Mouse (Mus musculus) MEL-GATA-1-ER (cell line): ENCODE measurements at regions not wholly inside any gene's neighbourhood (a gene's known extent, or its start where the extent isn't known, plus 50 kb on each side); places are given as distances from the start of the nearest gene placed in this dataset.
"Not testable (repeated sequence)": the region's sequence is repeated elsewhere in the genome, so short reads cannot be mapped to it uniquely, and the experiment has no call there.

Experiments used
- DNase-seq: peaks from one replicate; pipeline ENCODE4 v3.0.0-alpha.2; 2012; ENCODE audit warnings: low read depth; ENCODE audit errors: extremely low read depth

GRCm38 (mm10) chr15:8831720-8832620 is 121.4 kb upstream of the Slc1a3 start:
- DNase-seq = no peak

DNA sequence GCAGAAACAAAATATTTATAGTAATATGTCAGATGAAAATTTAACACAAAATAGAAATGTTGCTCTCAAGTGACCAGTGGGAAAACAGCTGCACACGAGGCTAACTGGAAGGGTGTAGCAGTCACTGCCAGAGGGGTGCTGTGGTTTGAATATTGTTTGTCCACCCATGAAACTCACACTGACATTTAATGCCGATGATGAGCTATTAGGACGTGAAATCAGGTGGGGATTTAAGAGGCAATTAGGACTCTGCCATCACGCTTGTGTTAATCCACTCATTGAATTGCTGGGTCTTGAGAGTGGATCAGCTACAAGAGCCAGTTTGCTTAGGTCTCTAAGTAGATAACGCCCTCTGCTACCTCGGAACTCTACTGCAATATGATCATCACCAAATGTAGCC is 114.3 kb upstream of the Slc1a3 start:
- no peak for DNase-seq

- DNase-seq = not testable (repeated sequence)
Measured at GRCm38 (mm10) chr15:8822795-8823194, 112.2 kb upstream of the Slc1a3 start.

DNA sequence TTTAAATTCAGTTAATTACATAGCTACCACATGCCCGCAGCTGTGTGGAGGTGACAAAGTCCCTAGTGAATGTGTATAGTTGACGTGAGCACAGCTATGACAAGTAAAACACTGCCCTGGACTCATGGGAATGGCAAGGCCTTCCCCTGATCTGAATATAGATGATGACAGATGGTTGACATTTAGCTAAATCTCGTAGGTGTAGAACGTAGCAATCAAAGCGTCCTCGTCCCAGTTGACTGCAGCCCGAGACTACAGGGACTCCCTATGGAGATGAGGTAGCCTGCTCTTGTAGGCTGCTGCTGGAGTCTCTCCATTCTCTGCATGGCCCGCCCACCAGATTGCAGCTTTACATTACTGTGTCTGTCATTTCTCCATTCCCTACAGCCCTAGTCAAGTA is 107.0 kb upstream of the Slc1a3 start:
- no peak for DNase-seq

DNA sequence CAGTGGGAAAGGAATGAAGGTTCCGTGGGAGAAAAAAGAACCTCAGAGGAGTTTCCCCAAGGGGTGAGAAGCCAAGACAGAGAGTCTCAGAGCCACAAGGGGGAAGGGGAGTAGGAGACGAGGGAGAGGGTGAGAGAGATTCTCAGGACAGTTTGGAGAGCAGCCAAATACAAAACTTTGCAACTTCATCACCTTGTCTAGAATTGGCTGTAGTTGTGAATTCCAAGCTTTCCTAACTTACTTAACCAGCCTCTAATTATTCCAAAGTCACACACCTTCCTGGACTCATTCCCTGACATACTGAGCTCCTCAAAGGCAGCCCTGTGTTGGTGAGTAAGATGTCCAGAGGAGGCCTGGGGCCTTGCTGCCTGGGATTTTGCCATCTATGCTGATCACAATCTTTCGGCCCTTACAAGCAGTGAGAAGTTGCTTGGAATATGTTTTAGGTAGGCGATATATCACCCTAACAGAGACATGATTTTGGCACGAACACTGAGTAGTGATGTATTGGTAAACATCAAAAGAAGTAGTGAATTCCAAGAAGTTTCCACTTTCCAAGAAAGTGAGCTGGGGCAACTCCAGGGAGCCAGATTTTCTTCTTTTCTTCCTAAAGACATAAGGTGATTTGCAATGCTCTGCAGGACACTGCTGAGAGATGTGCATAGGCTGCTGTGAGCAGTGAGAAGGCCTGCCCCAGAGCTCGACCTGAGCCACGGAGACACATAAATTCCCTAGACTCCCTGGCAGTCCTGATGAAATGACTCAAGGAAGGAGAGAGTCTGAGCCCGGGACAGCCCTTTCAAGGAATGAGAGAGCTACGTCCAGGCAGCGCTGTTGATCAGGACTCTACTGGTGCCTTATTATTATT is 106.2 kb upstream of the Slc1a3 start:
- DNase-seq = no peak

- DNase-seq = no peak
Measured at GRCm38 (mm10) chr15:8815958-8816357, 105.4 kb upstream of the Slc1a3 start.

DNA sequence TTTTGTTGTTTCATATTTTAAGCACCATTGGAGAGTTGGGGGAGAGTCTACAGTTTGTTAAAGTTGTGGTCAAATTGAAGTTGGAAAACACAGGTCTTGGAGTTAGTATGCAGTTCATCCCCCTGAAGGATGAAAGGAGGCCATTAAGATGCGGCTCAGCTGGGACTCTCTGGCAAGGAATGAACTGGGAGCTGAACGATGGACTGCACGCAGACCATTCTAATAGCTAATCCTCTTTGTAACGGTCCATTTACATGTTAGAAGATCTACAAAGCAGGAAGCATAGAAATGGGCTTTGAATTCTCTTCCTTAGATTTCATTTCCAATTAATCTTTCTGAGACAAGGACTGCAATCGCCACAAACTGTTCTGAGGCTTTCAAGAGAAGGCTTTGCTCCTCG is 104.7 kb upstream of the Slc1a3 start:
- no peak for DNase-seq

GRCm38 (mm10) chr15:8806354-8806753 is 95.8 kb upstream of the Slc1a3 start:
- DNase-seq = no peak

- not testable (repeated sequence) for DNase-seq
Measured at GRCm38 (mm10) chr15:8805565-8805964, 95.0 kb upstream of the Slc1a3 start.

GRCm38 (mm10) chr15:8802058-8802457 is 91.5 kb upstream of the Slc1a3 start:
- no peak for DNase-seq

GRCm38 (mm10) chr15:8797015-8797414 is 86.5 kb upstream of the Slc1a3 start:
- no peak for DNase-seq

GRCm38 (mm10) chr15:8792106-8792505 is 81.5 kb upstream of the Slc1a3 start:
- no peak for DNase-seq

GRCm38 (mm10) chr15:8789924-8790323 is 79.4 kb upstream of the Slc1a3 start:
- DNase-seq = no peak

DNA sequence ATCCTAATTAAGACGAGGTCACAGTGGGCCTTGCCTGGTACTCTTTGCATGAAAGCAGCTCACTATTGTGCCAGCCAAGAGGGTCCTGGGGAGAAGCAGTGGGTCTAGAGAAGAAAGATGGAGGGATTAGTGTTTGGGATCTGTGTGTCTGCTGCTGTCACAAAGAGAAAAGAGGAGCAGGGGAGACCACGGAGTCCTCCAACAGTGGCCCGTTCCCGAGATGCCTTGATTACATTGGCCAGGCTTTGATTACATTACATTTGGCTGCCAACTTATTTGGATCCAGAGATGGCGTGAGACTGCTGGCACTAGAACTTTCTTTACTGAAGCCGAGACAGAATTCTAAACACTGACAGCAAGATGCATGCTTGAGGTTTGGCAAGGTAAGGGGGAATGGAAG is 78.4 kb upstream of the Slc1a3 start:
- DNase-seq = no peak

- no peak for DNase-seq
Measured at GRCm38 (mm10) chr15:8785537-8785936, 75.0 kb upstream of the Slc1a3 start.

DNA sequence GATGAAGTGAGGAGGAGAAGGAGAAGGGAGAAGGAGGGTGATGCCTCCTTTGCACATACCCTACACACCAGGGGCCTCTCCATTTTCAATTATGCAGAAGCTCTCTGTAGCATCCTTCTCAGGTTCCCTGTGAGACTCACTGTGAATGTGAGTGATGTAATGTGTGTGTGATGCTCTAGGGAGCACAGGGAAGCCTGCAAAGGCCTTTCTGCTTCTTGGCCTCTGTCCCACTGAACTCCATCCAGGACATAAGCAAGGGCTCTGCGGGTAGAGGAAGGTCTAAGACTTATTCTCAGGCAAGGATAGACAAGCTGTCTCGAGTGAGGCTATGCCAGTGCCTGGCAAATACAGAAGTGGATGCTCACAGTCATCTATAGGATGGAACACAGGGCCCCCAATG is 73.0 kb upstream of the Slc1a3 start:
- no peak for DNase-seq

DNA sequence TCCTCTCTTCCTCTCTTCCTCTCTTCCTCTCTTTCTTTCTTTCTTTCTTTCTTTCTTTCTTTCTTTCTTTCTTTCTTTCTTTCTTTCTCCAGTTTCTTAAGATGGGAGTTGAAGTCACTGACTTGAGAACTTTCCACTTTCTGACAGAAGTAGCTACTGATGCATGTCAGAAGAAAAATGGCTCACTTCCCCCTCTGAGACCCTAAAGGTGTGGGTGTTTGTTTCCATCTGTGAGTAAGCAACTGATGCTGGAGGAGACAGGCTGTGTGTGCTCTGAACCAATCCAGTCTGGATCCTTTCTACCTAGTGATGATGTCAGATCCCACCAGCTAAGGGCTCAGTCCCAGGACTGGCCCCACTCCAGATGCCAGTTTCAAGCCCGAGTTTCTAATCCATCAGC is 72.5 kb upstream of the Slc1a3 start:
- no peak for DNase-seq

DNA sequence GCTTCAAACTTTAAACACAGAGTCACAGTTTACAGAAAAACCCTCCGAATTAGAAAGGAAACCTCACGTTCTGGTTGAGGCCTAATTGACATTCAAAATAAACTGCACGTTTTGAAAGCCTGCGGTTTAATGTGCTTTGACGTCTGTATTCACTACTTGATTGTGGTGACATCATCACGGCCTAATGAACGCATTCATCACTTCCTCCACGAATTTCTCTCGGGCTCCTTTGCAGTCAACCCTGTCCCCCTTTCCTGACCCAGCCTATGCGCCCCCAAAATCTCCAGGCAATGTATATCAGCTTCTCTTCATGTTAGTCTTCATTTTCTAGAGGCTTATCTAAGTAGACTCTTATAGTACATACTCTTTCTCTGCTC is 71.6 kb upstream of the Slc1a3 start:
- no peak for DNase-seq

DNA sequence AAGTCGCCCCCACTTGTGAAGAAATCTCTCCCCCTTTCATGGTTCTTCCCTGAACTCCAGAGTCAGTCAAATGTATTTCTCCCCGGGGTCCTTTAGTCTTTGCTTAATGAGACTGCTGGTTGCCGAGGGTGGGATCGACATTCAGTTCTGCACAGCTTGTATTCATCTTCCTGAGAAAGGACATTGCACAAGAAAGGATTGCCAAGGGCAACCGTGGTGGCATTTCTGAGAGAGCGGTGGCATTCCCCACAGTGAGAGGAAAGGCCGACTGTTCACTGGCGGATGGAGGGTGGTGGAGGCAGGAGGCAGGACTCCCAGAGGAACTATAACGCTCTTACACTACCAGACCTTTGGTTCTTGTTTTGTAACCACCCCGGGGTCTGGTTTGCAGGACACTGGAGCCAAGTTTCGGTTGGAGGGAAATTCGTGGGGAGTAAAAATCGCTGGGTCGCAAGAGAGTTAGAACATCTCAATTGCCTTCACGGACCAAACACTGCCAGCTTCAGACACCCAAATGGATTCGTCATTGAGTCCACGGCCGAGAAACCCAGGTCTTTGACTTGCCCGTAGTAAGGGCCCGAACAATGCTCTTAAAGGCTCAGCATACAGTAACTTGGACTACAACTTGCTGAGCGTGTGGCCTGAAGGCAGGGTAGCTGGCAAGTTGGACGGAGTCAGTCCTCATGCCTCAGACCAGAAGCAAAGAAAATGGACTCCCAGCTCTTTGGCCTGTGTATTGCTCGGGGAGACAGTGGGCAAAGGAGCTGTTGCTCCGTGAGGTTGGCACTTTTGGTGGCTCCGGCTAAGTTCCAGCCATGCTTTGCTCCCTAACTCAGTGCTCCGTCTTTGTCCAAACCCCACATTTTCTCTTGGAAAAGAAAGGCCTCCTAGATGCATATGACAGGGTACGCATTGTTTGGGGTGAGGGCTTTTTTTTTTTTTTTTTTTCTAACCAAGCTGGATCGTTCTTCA is 70.9 kb upstream of the Slc1a3 start:
- DNase-seq = no peak

GRCm38 (mm10) chr15:8780371-8780866 is 69.9 kb upstream of the Slc1a3 start:
- no peak for DNase-seq
